14 mouse cellular contexts compared by ENCODE assay signal in the genomic region with DNA sequence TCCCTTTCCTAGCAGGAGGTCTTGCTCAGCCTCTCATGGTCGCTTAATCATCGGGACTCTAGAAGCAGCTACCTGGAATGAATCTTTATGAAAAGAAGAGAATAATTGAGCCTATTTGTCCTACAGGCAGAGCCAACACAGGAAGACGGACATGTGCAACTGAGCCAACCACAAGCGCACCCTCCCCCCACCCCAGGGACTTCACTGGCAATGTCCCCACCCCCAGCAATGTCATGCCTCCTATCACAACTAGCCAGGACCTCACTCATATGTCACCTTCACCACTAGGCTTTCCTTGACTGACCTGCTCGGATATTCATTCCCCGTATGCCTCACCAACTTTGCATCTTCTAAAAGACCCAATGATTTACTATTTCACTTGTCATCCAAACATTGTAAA.
DNase-seq lines count a peak whose midpoint lies in the region; ATAC-seq and TF ChIP-seq lines count a peak whose summit lies in the region.
"Had no signal": no experiment of that assay in that cellular context is flagged by ENCODE, and none has a peak within 500 bp of the region (broad histone marks: within the 10 kb centered on the region; RNA-seq: fewer than 3 reads in every experiment).

No protein-coding gene starts in this region.

- H3K4me1 ChIP-seq in forebrain, embryonic 12.5 days = peaks cover 70% of the 10 kb centered on the region
- H3K4me1 ChIP-seq in forebrain, embryonic 16.5 days (replicated peaks; ENCODE audit: control insufficient read depth, insufficient read depth, low read length) = peaks cover 33% of the 10 kb centered on the region
- H3K4me1 ChIP-seq in heart, postnatal 0 days (ENCODE audit: control insufficient read depth, insufficient read depth) = peaks cover 49% of the 10 kb centered on the region
- H3K4me1 ChIP-seq in neural tube, embryonic 11.5 days (ENCODE audit: control insufficient read depth, insufficient read depth, low read length) = peaks cover 41% of the 10 kb centered on the region
- H3K4me1 ChIP-seq in neural tube, embryonic 15.5 days = peaks cover 61% of the 10 kb centered on the region

- no peaks in the 10 kb centered on the region for H3K9me3 ChIP-seq in forebrain, embryonic 12.5 days
- 0 out of 2 replicates have a peak, but pooled peaks cover 5% of the 10 kb centered on the region for H3K9me3 ChIP-seq in forebrain, embryonic 16.5 days (ENCODE audit: control insufficient read depth, low read length)
- H3K9me3 ChIP-seq in heart, postnatal 0 days (replicated peaks; ENCODE audit: control insufficient read depth, low read length) = no peaks in the 10 kb centered on the region
- H3K9me3 ChIP-seq in neural tube, embryonic 11.5 days (ENCODE audit: control insufficient read depth, low read length) = no peaks in the 10 kb centered on the region
- H3K9me3 ChIP-seq in neural tube, embryonic 15.5 days (replicated peaks) = no peaks in the 10 kb centered on the region
- H3K9me3 ChIP-seq: kidney, embryonic 15.5 days; liver, embryonic 15.5 days had no signal

- no peak overlapping the region for H3K9ac ChIP-seq in forebrain, embryonic 12.5 days
- no peak overlapping the region for H3K9ac ChIP-seq in forebrain, embryonic 16.5 days (replicated peaks; ENCODE audit: low read depth, low read length)
- H3K9ac ChIP-seq in heart, postnatal 0 days (replicated peaks; ENCODE audit: low read depth, low read length) = no peak overlapping the region
- no peak overlapping the region for H3K9ac ChIP-seq in neural tube, embryonic 11.5 days (ENCODE audit: low read length)
- H3K9ac ChIP-seq in neural tube, embryonic 15.5 days (replicated peaks) = no peak overlapping the region
- H3K9ac ChIP-seq: kidney, embryonic 15.5 days; liver, embryonic 15.5 days had no signal

- intact Hi-C loops in heart, postnatal 14 days (cut with DNase I) = no loop called here
- intact Hi-C loops in left cerebral cortex, postnatal 4 days (cut with DNase I) = no loop called here

- TF ChIP-seq CTCF in heart, postnatal 0 days (IDR thresholded peaks at IDR 0.05; ENCODE audit: low read depth) = no peak

- 71% methylated on average over 6 of the region's 6 CpGs for WGBS in forebrain, embryonic 12.5 days
- 65% methylated on average over 6 of the region's 6 CpGs for WGBS in forebrain, embryonic 16.5 days
- 63% methylated on average over 6 of the region's 6 CpGs for WGBS in heart, postnatal 0 days
- WGBS in neural tube, embryonic 11.5 days = 73% methylated on average over 6 of the region's 6 CpGs
- 48% methylated on average over 6 of the region's 6 CpGs for WGBS in neural tube, embryonic 15.5 days

- no peak overlapping the region for H3K4me3 ChIP-seq in forebrain, embryonic 12.5 days (replicated peaks)
- no peak overlapping the region for H3K4me3 ChIP-seq in forebrain, embryonic 16.5 days (replicated peaks; ENCODE audit: low read length)
- H3K4me3 ChIP-seq in heart, postnatal 0 days (ENCODE audit: low read depth, low read length) = no peak overlapping the region
- H3K4me3 ChIP-seq in neural tube, embryonic 11.5 days (ENCODE audit: low read depth, low read length) = no peak overlapping the region
- H3K4me3 ChIP-seq in neural tube, embryonic 15.5 days (replicated peaks) = no peak overlapping the region
- H3K4me3 ChIP-seq: kidney, embryonic 15.5 days; liver, embryonic 15.5 days had no signal

- H3K4me2 ChIP-seq in forebrain, embryonic 12.5 days = no peak overlapping the region
- H3K4me2 ChIP-seq in forebrain, embryonic 16.5 days (ENCODE audit: low read length) = no peak overlapping the region
- no peak overlapping the region for H3K4me2 ChIP-seq in heart, postnatal 0 days (ENCODE audit: low read depth, low read length)
- H3K4me2 ChIP-seq in neural tube, embryonic 11.5 days (ENCODE audit: low read depth) = no peak overlapping the region
- H3K4me2 ChIP-seq in neural tube, embryonic 15.5 days = no peak overlapping the region
- H3K4me2 ChIP-seq: kidney, embryonic 15.5 days; liver, embryonic 15.5 days had no signal

- peaks cover 33% of the 10 kb centered on the region for H3K36me3 ChIP-seq in forebrain, embryonic 12.5 days (replicated peaks)
- H3K36me3 ChIP-seq in forebrain, embryonic 16.5 days (ENCODE audit: control insufficient read depth, insufficient read depth) = no peaks in the 10 kb centered on the region
- peaks cover 9% of the 10 kb centered on the region for H3K36me3 ChIP-seq in heart, postnatal 0 days (replicated peaks; ENCODE audit: control insufficient read depth, insufficient read depth, low read length)
- no peaks in the 10 kb centered on the region; the same call in 1 of the 2 replicates for H3K36me3 ChIP-seq in neural tube, embryonic 11.5 days (ENCODE audit: control insufficient read depth, insufficient read depth, low read length)
- H3K36me3 ChIP-seq in neural tube, embryonic 15.5 days = no peaks in the 10 kb centered on the region
- H3K36me3 ChIP-seq: liver, embryonic 15.5 days had no signal

- DNase-seq in heart, postnatal 0 days (ENCODE audit: low spot score) = no peak
- no peak for DNase-seq in heart, postnatal 14 days
- DNase-seq in neural tube, embryonic 11.5 days (ENCODE audit: low spot score) = no peak
- DNase-seq in neural tube, embryonic 10.5 days (ENCODE audit: extremely low spot score, low spot score) = no peak
- DNase-seq in left cerebral cortex, postnatal 4 days = no peak
- DNase-seq: adrenal gland, postnatal 10 days; cerebellum, postnatal 10 days; gastrocnemius, postnatal 10 days; layer of hippocampus, adult 9-11 months had no signal

- H3K27ac ChIP-seq in forebrain, embryonic 12.5 days = 0 out of 2 replicates have a peak overlapping the region, but pooled peaks have one; percentile 42
- H3K27ac ChIP-seq in forebrain, embryonic 16.5 days (ENCODE audit: low read length) = no peak overlapping the region
- H3K27ac ChIP-seq in heart, postnatal 0 days (ENCODE audit: low read depth) = peak overlapping the region; percentile 36; the same call in 1 of the 2 replicates
- peak overlapping the region; percentile 39; the same call in 1 of the 2 replicates for H3K27ac ChIP-seq in neural tube, embryonic 11.5 days (ENCODE audit: low read depth, low read length)
- H3K27ac ChIP-seq in neural tube, embryonic 15.5 days (replicated peaks) = peak overlapping the region; percentile 61
- H3K27ac ChIP-seq: liver, embryonic 15.5 days had no signal

- no peaks in the 10 kb centered on the region for H3K27me3 ChIP-seq in forebrain, embryonic 12.5 days
- H3K27me3 ChIP-seq in forebrain, embryonic 16.5 days (replicated peaks; ENCODE audit: control insufficient read depth, insufficient read depth, low read length) = no peaks in the 10 kb centered on the region
- H3K27me3 ChIP-seq in heart, postnatal 0 days (ENCODE audit: control insufficient read depth, insufficient read depth, low read length) = no peaks in the 10 kb centered on the region
- H3K27me3 ChIP-seq in neural tube, embryonic 11.5 days (ENCODE audit: control insufficient read depth, insufficient read depth, low read length) = no peaks in the 10 kb centered on the region
- no peaks in the 10 kb centered on the region for H3K27me3 ChIP-seq in neural tube, embryonic 15.5 days (replicated peaks)
- H3K27me3 ChIP-seq: kidney, embryonic 15.5 days; liver, embryonic 15.5 days had no signal

- ATAC-seq in forebrain, embryonic 12.5 days (ENCODE audit: low FRiP score) = no peak
- no peak for ATAC-seq in forebrain, embryonic 16.5 days
- ATAC-seq in heart, postnatal 0 days (ENCODE audit: insufficient read depth, low read depth) = no peak
- no peak for ATAC-seq in neural tube, embryonic 11.5 days (ENCODE audit: insufficient read depth, low FRiP score, low TSS enrichment)
- ATAC-seq in neural tube, embryonic 15.5 days (ENCODE audit: low FRiP score) = no peak

- TF ChIP-seq EP300 in heart, postnatal 0 days (IDR thresholded peaks at IDR 0.05; ENCODE audit: low read depth) = no peak
